Mouse (Mus musculus) CH12.LX (cell line): ENCODE data around the gene Aldob. TPM values are rescaled to one million over a fixed set of nuclear protein-coding genes. Genes with fewer than 3 reads are reported as not detected.

Experiments used
- DNase-seq: peaks from one replicate; pipeline ENCODE4 v3.0.0-alpha.2; 2013; ENCODE audit errors: extremely low read depth
- H3K27ac ChIP-seq: 2 replicates; pipeline ENCODE4 v1.5.1; 2012; ENCODE audit warnings: low read depth, mild to moderate bottlenecking, control low read depth, moderate library complexity; ENCODE audit not compliant: insufficient read depth
- H3K27me3 ChIP-seq: replicated peaks from 2 replicates; pipeline ENCODE3; 2012; ENCODE audit warnings: inconsistent platforms
- H3K36me3 ChIP-seq, 2 experiments: replicated peaks in 1 of 2; 2 replicates each; pipeline versions ENCODE3 to v1.6.1; 2012; ENCODE audit warnings: inconsistent platforms in 1 of 2, low read length in 1 of 2, mild to moderate bottlenecking in 1 of 2, mixed read lengths in 1 of 2, moderate library complexity in 1 of 2; ENCODE audit not compliant: control insufficient read depth in 1 of 2, insufficient read depth in 1 of 2
- H3K4me1 ChIP-seq, 2 experiments: 2 replicates each; pipeline ENCODE4 v1.6.1; 2012; ENCODE audit warnings: inconsistent platforms in 1 of 2, moderate library complexity in 1 of 2; ENCODE audit not compliant: insufficient read depth in 2 of 2, control insufficient read depth in 1 of 2
- H3K4me2 ChIP-seq: 2 replicates; pipeline ENCODE4 v1.6.1; 2012; ENCODE audit warnings: low read depth, mild to moderate bottlenecking, control low read depth; ENCODE audit not compliant: poor library complexity, insufficient read depth, severe bottlenecking
- H3K4me3 ChIP-seq, 3 experiments: fragments of 150-350 bp in 1 of 3; sonication (generic) in 1 of 3; replicated peaks in 1 of 3; 2 replicates each; pipeline versions ENCODE3 to v1.5.1; 2011 to 2012; ENCODE audit warnings: low read depth in 2 of 3, low read length in 2 of 3, mild to moderate bottlenecking in 2 of 3, moderate library complexity in 2 of 3, control low read depth in 1 of 3, improper control_type of control experiment in 1 of 3, inconsistent platforms in 1 of 3, mixed read lengths in 1 of 3; ENCODE audit not compliant: poor library complexity in 1 of 3
- H3K79me2 ChIP-seq: replicated peaks from 2 replicates; pipeline ENCODE4 v1.6.1; 2012; ENCODE audit warnings: mild to moderate bottlenecking, moderate library complexity; ENCODE audit not compliant: control insufficient read depth, poor library complexity, insufficient read depth, severe bottlenecking; ENCODE audit errors: extremely low read depth
- H3K9ac ChIP-seq: 2 replicates; pipeline ENCODE4 v1.6.1; 2012; ENCODE audit warnings: low read depth, mild to moderate bottlenecking, control low read depth, moderate library complexity; ENCODE audit not compliant: insufficient read depth
- H3K9me3 ChIP-seq: replicated peaks from 2 replicates; pipeline ENCODE3; 2012; ENCODE audit warnings: low read length, inconsistent platforms, mixed read lengths
- CHD2 ChIP-seq: IDR thresholded peaks from 2 replicates; pipeline ENCODE4 v1.6.1; 2011; ENCODE audit warnings: low read length, improper control_type of control experiment
- CTCF ChIP-seq, 2 experiments: IDR thresholded peaks in 1 of 2; conservative IDR thresholded peaks in 1 of 2; 2 replicates each; pipeline ENCODE4 v1.5.1; 2011 to 2012; ENCODE audit warnings: low read depth in 2 of 2, low read length in 2 of 2, improper control_type of control experiment in 1 of 2, inconsistent platforms in 1 of 2, mild to moderate bottlenecking in 1 of 2, moderate library complexity in 1 of 2
- E2F4 ChIP-seq: IDR thresholded peaks from 2 replicates; pipeline ENCODE4 v1.6.1; 2011; ENCODE audit warnings: low read depth, low read length, improper control_type of control experiment; ENCODE audit not compliant: insufficient replicate concordance
- ELF1 ChIP-seq: IDR thresholded peaks from 2 replicates; pipeline ENCODE4 v1.6.1; 2014; ENCODE audit warnings: low read depth, mild to moderate bottlenecking, inconsistent platforms, low read length, improper control_type of control experiment
- ETS1 ChIP-seq: conservative IDR thresholded peaks from 2 replicates; pipeline ENCODE4 v1.6.1; 2012; ENCODE audit warnings: low read depth, mild to moderate bottlenecking, inconsistent platforms, low read length, improper control_type of control experiment, moderate library complexity
- GABPA ChIP-seq: IDR thresholded peaks from 2 replicates; pipeline ENCODE4 v1.6.1; 2012; ENCODE audit warnings: low read depth, low read length, improper control_type of control experiment, inconsistent platforms; ENCODE audit not compliant: insufficient replicate concordance
- HCFC1 ChIP-seq: IDR thresholded peaks from 2 replicates; pipeline ENCODE4 v1.6.1; 2012; ENCODE audit warnings: low read depth, mild to moderate bottlenecking, inconsistent platforms, low read length, improper control_type of control experiment
- IRF4 ChIP-seq: IDR thresholded peaks from 2 replicates; pipeline ENCODE4 v1.6.1; 2014; ENCODE audit warnings: low read depth, mild to moderate bottlenecking, inconsistent platforms, low read length, improper control_type of control experiment
- KAT2A ChIP-seq: IDR thresholded peaks from 2 replicates; pipeline ENCODE4 v1.6.1; 2012; ENCODE audit warnings: low read length, improper control_type of control experiment, inconsistent platforms; ENCODE audit not compliant: insufficient replicate concordance
- MAX ChIP-seq: IDR thresholded peaks from 2 replicates; pipeline ENCODE4 v1.6.1; 2011; ENCODE audit warnings: low read length, improper control_type of control experiment
- MEF2A ChIP-seq: IDR thresholded peaks from 2 replicates; pipeline ENCODE4 v1.6.1; 2014; ENCODE audit warnings: low read depth, mild to moderate bottlenecking, inconsistent platforms, low read length, improper control_type of control experiment, borderline replicate concordance
- MXI1 ChIP-seq: IDR thresholded peaks from 2 replicates; pipeline ENCODE4 v1.6.1; 2011; ENCODE audit warnings: mild to moderate bottlenecking, low read depth, low read length, improper control_type of control experiment
- MYC ChIP-seq: IDR thresholded peaks from 2 replicates; pipeline ENCODE4 v1.6.1; 2011; ENCODE audit warnings: low read depth, mild to moderate bottlenecking, improper control_type of control experiment, low read length
- NRF1 ChIP-seq: IDR thresholded peaks from 2 replicates; pipeline ENCODE4 v1.6.1; 2014; ENCODE audit warnings: low read depth, mild to moderate bottlenecking, inconsistent platforms, low read length, improper control_type of control experiment, moderate library complexity
- POLR2A ChIP-seq: IDR thresholded peaks from 2 replicates; pipeline ENCODE4 v1.6.1; 2011; ENCODE audit warnings: low read depth, mild to moderate bottlenecking, improper control_type of control experiment, low read length
- POLR2AphosphoS2 ChIP-seq: IDR thresholded peaks from 2 replicates; pipeline ENCODE4 v1.6.1; 2011; ENCODE audit warnings: low read depth, low read length, improper control_type of control experiment
- SIN3A ChIP-seq: IDR thresholded peaks from 2 replicates; pipeline ENCODE4 v1.6.1; 2012; ENCODE audit warnings: low read length, improper control_type of control experiment, inconsistent platforms
- TBP ChIP-seq: conservative IDR thresholded peaks from 2 replicates; pipeline ENCODE4 v1.6.1; 2011; ENCODE audit warnings: low read depth, low read length, improper control_type of control experiment
- TCF12 ChIP-seq: IDR thresholded peaks from 2 replicates; pipeline ENCODE4 v1.6.1; 2014; ENCODE audit warnings: low read depth, mild to moderate bottlenecking, inconsistent platforms, low read length, improper control_type of control experiment
- UBTF ChIP-seq: IDR thresholded peaks from 2 replicates; pipeline ENCODE4 v1.6.1; 2012; ENCODE audit warnings: low read depth, mild to moderate bottlenecking, inconsistent platforms, low read length, improper control_type of control experiment, moderate library complexity
- ZC3H11A ChIP-seq: IDR thresholded peaks from 2 replicates; pipeline ENCODE4 v1.6.1; 2012; ENCODE audit warnings: low read depth, mild to moderate bottlenecking, inconsistent platforms, low read length, improper control_type of control experiment
- ZKSCAN1 ChIP-seq: IDR thresholded peaks from 2 replicates; pipeline ENCODE4 v1.6.1; 2012; ENCODE audit warnings: low read depth, inconsistent platforms, low read length, improper control_type of control experiment, borderline replicate concordance
- dilution Hi-C: fragments of 300-500 bp; cut with MboI; formaldehyde crosslinking; loops from 2 replicates; pipeline ENCODE4 v1.14.3; 2020; ENCODE audit warnings: low sequenced_read_pairs; ENCODE audit not compliant: extremely low pct_unique_long_range_greater_than_20kb, extremely low pct_ligation_motif_present
- in situ Hi-C: fragments of 300-500 bp; cut with MboI; formaldehyde crosslinking; loops from 3 replicates; pipeline ENCODE4 v1.14.3; 2019; ENCODE audit warnings: low sequenced_read_pairs, low pct_ligation_motif_present, low pct_unique_long_range_greater_than_20kb, mixed read lengths
- polyA plus RNA-seq: library from polyadenylated mRNA; unstranded; fragments of >175 nt; gene quantifications from 2 replicates; pipeline ENCODE4 v1.2.1, GENCODE M21; 2012; ENCODE audit warnings: low read depth; ENCODE audit not compliant: insufficient read length
- total RNA-seq, 2 experiments: library from RNA; depleted of rRNA; stranded (reverse); fragments of 300-350 nt in 1 of 2; fragments of >200 nt in 1 of 2; gene quantifications; 2 replicates each; pipeline ENCODE4 v1.2.3; 2012 to 2014

The Aldob gene
- total and polyA plus RNA-seq, 3 experiments, result not detected

GRCm38 (mm10) chr4:49536671-49537070 is 12.7 kb downstream of the Aldob start:
- no peak overlapping the region for H3K9ac ChIP-seq
- dilution Hi-C loops, result no loop called here
- H3K27me3 ChIP-seq, result no peaks in the 10 kb centered on the region
- in situ Hi-C loops, result no loop called here
- H3K4me3 ChIP-seq, result no peak overlapping the region
- DNase-seq, result no peak
- no peaks in the 10 kb centered on the region for H3K9me3 ChIP-seq
- no peak overlapping the region for H3K27ac ChIP-seq
- H3K4me1 ChIP-seq, result no peaks in the 10 kb centered on the region
- no peak for TF ChIP-seq HCFC1
- TF ChIP-seq E2F4, result no peak
- TF ChIP-seq TBP, result no peak
- TF ChIP-seq MEF2A, result no peak
- no peak for TF ChIP-seq CHD2
- TF ChIP-seq IRF4, result no peak
- TF ChIP-seq SIN3A, result no peak
- no peak for TF ChIP-seq MAX
- TF ChIP-seq KAT2A, result no peak
- no peak for TF ChIP-seq MYC
- TF ChIP-seq POLR2AphosphoS2, result no peak
- H3K4me2 ChIP-seq, result no peak overlapping the region
- peaks cover 0 to 2% of the 10 kb centered on the region in 2 experiments for H3K36me3 ChIP-seq
- no peaks in the 10 kb centered on the region for H3K79me2 ChIP-seq

GRCm38 (mm10) chr4:49535675-49536294 is 13.6 kb downstream of the Aldob start:
- Histone ChIP-seq H3K4me2 (no peak overlapping the region), H3K36me3 (peaks cover 0 to 3% of the 10 kb centered on the region in 2 experiments), H3K4me3 (no peak overlapping the region), H3K9me3 (no peaks in the 10 kb centered on the region), H3K4me1 (no peaks in the 10 kb centered on the region), H3K9ac (no peak overlapping the region), H3K79me2 (no peaks in the 10 kb centered on the region), H3K27ac (no peak overlapping the region), H3K27me3 (no peaks in the 10 kb centered on the region)
- no peak for TF ChIP-seq MXI1
- no peak for TF ChIP-seq NRF1
- no peak for TF ChIP-seq ZKSCAN1
- dilution Hi-C loops, result no loop called here
- no peak for DNase-seq
- in situ Hi-C loops, result no loop called here

GRCm38 (mm10) chr4:49535036-49535435 is 14.3 kb downstream of the Aldob start:
- peaks cover 4% of the 10 kb centered on the region for H3K9me3 ChIP-seq
- DNase-seq, result no peak
- TF ChIP-seq CTCF (conservative IDR thresholded peaks at IDR 0.05 in 1 of 2, IDR thresholded peaks at IDR 0.05 in 1 of 2; ENCODE audit: low read depth in 2 of 2, low read length in 2 of 2) (no peak), HCFC1 (no peak), ETS1 (no peak), POLR2A (no peak), TBP (no peak), GABPA (no peak), CHD2 (no peak), TCF12 (no peak), ELF1 (no peak), IRF4 (no peak), UBTF (no peak), E2F4 (no peak), ZC3H11A (no peak)
- no peaks in the 10 kb centered on the region for H3K27me3 ChIP-seq
- in situ Hi-C loops (no loop called here), dilution Hi-C loops (no loop called here)
- no peak overlapping the region for H3K4me3 ChIP-seq
- no peak overlapping the region for H3K4me2 ChIP-seq
- no peaks in the 10 kb centered on the region for H3K4me1 ChIP-seq
- H3K27ac ChIP-seq, result no peak overlapping the region
- peaks cover 4 to 11% of the 10 kb centered on the region in 2 experiments for H3K36me3 ChIP-seq
- H3K79me2 ChIP-seq, result no peaks in the 10 kb centered on the region
- no peak overlapping the region for H3K9ac ChIP-seq
